Mouse (Mus musculus) spleen, adult 2 months (tissue): ENCODE results near the gene Muc3.

Source experiments
- CTCF ChIP-seq: fragments of 200-500 bp; IDR thresholded peaks from 2 replicates; pipeline ENCODE4 v1.5.1; 2011; ENCODE audit warnings: mild to moderate bottlenecking, inconsistent platforms; ENCODE audit not compliant: insufficient read depth, insufficient read length, insufficient replicate concordance; ENCODE audit errors: extremely low read depth
- POLR2A ChIP-seq: fragments of 200-500 bp; IDR thresholded peaks from 2 replicates; pipeline ENCODE4 v1.6.1; 2011; ENCODE audit warnings: low read depth, low read length, inconsistent platforms

DNA sequence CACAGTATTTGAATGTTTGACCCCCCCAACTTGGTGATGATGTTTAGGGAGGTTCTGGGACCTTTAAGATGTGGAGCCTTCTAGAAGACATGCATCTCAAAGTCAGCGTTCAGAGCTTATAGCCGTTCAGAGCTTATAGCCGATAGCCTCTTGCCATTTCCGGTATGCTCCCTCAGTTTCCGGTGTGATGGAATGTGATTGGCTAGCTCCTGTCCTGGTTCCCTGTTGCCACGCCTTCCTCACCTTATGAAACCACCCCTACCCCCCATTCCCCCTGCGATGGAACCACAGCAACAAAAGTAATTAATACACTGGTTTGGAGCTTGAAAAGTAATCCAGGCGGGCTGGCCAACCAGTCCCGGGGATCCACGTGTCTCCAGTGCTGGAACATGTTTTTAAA, 10.1 kb downstream of the Muc3 start:
- TF ChIP-seq CTCF (no peak), POLR2A (no peak)
